Mouse (Mus musculus): ENCODE results near the gene Eif2ak3. TPM values are rescaled to one million over a fixed set of nuclear protein-coding genes. Genes with fewer than 3 reads are reported as not detected.
A peak's percentile ranks its signal among the peaks of the same experiment; 100 is the strongest.

Eif2ak3 gene
- polyA plus RNA-seq, 1 experiment from 2014 or later: 6.6 TPM

DNA sequence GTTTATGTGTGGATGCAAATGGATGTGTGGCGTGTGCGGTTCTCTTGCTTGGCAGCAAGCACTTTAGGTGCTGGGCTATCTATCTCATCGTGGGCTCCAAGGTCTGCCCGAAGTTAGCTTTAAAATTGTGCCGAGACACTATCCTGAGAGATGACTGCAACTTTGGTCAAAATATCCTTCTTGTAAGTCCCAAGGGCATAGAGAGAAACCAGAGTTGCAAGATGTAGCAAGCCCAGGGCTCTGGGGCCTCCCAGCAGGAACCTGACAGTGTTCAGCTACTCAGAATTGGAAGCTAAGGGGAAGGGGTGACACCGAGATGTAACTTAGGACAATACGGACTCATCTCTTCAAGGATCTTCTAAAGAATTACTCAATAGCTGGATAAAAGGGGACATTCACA is 65.3 kb downstream of the Eif2ak3 start:
- ATAC-seq: no peak
- no peaks in the 10 kb centered on the region for H3K9me3 ChIP-seq (ENCODE audit: control insufficient read depth, low read length)
- no peak overlapping the region for H3K27ac ChIP-seq (ENCODE audit: low read length)
- no peaks in the 10 kb centered on the region for H3K27me3 ChIP-seq (replicated peaks; ENCODE audit: control insufficient read depth, insufficient read depth, low read length)
- H3K36me3 ChIP-seq (ENCODE audit: control insufficient read depth, insufficient read depth, low read length): no peaks in the 10 kb centered on the region
- H3K4me1 ChIP-seq (ENCODE audit: control insufficient read depth, insufficient read depth, low read length): peaks cover 9% of the 10 kb centered on the region; the same call in 1 of the 2 replicates
- WGBS: 91% methylated on average over 7 of the region's 7 CpGs
- H3K9ac ChIP-seq (ENCODE audit: low read depth, low read length): no peak overlapping the region
- H3K4me3 ChIP-seq (ENCODE audit: low read length): no peak overlapping the region
- H3K4me2 ChIP-seq (ENCODE audit: low read depth, low read length): no peak overlapping the region

DNA sequence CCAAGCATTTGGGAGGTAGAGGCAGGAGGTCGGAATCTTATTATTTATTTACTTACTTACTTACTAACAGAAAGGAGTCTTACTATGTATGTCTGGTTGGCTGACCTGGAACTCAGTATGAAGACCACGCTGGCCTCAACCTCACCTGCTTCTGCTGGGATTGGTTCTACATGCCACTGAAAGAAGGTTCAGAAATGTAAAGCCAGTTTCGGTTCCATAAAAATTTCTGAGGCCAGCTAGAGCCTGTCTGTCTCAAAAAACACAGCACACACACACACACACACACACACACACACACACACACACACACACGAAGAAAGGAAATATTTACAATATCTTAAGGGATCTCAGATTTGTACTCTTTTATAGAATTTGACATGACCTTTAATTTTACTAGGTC is 66.0 kb downstream of the Eif2ak3 start:
- Histone ChIP-seq H3K9me3 (ENCODE audit: control insufficient read depth, low read length) (no peaks in the 10 kb centered on the region), H3K36me3 (ENCODE audit: control insufficient read depth, insufficient read depth, low read length) (no peaks in the 10 kb centered on the region), H3K27me3 (replicated peaks; ENCODE audit: control insufficient read depth, insufficient read depth, low read length) (no peaks in the 10 kb centered on the region), H3K9ac (ENCODE audit: low read depth, low read length) (no peak overlapping the region), H3K27ac (ENCODE audit: low read length) (no peak overlapping the region), H3K4me1 (ENCODE audit: control insufficient read depth, insufficient read depth, low read length) (peaks cover 9% of the 10 kb centered on the region; the same call in 1 of the 2 replicates), H3K4me3 (ENCODE audit: low read length) (no peak overlapping the region), H3K4me2 (ENCODE audit: low read depth, low read length) (no peak overlapping the region)
- 66% methylated on average over 4 of the region's 4 CpGs for WGBS
- no peak for ATAC-seq

DNA sequence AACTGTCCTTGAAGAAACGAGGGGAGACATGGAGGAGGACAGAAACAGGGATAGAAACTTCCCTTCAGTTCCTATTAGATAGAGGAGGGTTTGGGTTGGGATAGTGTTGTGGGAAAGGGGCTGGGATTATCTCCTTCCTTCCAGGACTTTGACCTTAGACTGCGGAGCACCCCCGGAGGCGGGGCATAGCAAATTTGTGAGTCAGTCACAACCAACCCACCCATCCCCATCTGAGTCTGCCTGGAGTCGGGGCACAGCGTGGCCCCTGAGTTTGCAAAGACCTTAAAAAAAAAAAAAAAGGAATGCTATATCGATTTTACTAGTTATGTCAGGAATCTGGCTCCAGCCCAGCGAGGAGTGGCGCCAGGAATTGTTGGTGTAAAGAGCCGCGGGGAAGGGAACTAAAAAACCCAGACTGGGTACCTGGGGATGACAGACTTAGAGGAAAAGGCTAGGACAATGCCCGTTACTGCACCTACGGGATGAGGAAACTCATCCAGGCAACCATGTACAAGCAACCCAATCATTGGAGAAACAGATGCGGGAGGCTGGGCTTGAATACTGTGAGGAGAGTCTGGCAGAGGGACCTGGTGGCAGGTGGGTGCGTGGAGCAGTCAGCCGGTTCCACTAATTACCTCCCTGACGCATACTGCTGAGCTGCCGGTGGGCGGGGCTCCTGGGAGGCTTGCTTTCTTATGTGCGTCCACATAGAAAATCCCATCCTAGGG is 67.5 kb downstream of the Eif2ak3 start:
- Histone ChIP-seq H3K27ac (ENCODE audit: low read length) (no peak overlapping the region), H3K9me3 (ENCODE audit: control insufficient read depth, low read length) (no peaks in the 10 kb centered on the region), H3K4me2 (ENCODE audit: low read depth, low read length) (peak overlapping the region; percentile 57), H3K36me3 (ENCODE audit: control insufficient read depth, insufficient read depth, low read length) (no peaks in the 10 kb centered on the region), H3K27me3 (replicated peaks; ENCODE audit: control insufficient read depth, insufficient read depth, low read length) (no peaks in the 10 kb centered on the region), H3K9ac (ENCODE audit: low read depth, low read length) (no peak overlapping the region), H3K4me1 (ENCODE audit: control insufficient read depth, insufficient read depth, low read length) (peaks cover 9% of the 10 kb centered on the region; the same call in 1 of the 2 replicates), H3K4me3 (ENCODE audit: low read length) (peak overlapping the region; percentile 22; the same call in 1 of the 2 replicates)
- peak; percentile 88 for ATAC-seq
- WGBS: 12% methylated on average over 20 of the region's 20 CpGs

DNA sequence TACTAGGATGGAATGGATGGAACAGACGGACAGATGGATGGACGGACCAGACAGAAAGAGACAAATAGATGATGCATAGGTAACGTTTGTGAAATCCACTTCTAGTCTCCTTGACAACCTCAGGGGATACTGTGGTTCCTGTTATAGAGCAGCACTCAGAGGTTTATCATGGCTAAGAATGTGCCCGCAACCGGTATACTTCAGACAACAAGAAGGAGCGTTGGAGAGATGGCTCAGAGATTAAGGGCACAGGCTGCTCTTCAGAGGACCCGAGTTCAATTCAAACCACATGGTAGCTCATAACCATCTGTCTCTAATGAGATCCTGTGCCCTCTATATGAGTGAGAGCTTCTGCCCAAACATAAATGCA is 68.1 kb downstream of the Eif2ak3 start:
- Histone ChIP-seq H3K4me1 (ENCODE audit: control insufficient read depth, insufficient read depth, low read length) (peaks cover 9% of the 10 kb centered on the region; the same call in 1 of the 2 replicates), H3K36me3 (ENCODE audit: control insufficient read depth, insufficient read depth, low read length) (no peaks in the 10 kb centered on the region), H3K27me3 (replicated peaks; ENCODE audit: control insufficient read depth, insufficient read depth, low read length) (no peaks in the 10 kb centered on the region), H3K4me2 (ENCODE audit: low read depth, low read length) (peak overlapping the region; percentile 57), H3K9me3 (ENCODE audit: control insufficient read depth, low read length) (no peaks in the 10 kb centered on the region), H3K27ac (ENCODE audit: low read length) (no peak overlapping the region), H3K9ac (ENCODE audit: low read depth, low read length) (no peak overlapping the region), H3K4me3 (ENCODE audit: low read length) (no peak overlapping the region)
- 63% methylated on average over 7 of the region's 7 CpGs for WGBS
- ATAC-seq: no peak

DNA sequence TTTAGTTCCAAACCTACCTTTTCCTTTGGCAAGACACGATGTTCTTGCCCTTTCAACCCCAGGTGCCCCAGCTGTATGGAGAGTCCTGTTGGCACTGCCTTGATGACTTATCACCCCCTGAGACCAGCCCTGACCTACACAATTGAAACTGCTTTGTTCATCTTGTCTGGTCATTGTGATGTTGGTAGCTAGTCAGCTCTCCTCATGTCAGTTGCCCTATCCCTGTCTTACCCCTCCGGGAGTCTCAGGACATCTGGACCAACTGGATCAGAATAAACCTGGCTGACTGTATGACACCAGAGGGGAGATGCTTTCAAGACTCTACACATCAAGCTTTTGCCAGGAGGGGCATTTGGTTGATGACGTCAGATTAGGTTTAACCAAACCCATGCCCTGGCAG is 74.5 kb downstream of the Eif2ak3 start, which contains the start of gene Tex37:
TSS of gene Tex37 (minus strand) at position 101 of the 400 bp plus-strand sequence.
- WGBS: 94% methylated on average over 3 of the region's 3 CpGs
- H3K4me1 ChIP-seq (ENCODE audit: control insufficient read depth, insufficient read depth, low read length): peaks cover 6% of the 10 kb centered on the region; the same call in 1 of the 2 replicates
- H3K27me3 ChIP-seq (replicated peaks; ENCODE audit: control insufficient read depth, insufficient read depth, low read length): 0 out of 2 replicates have a peak, but pooled peaks cover 3% of the 10 kb centered on the region
- no peak within 1 kb of the TSS for H3K9ac ChIP-seq (ENCODE audit: low read depth, low read length)
- no peak within 1 kb of the TSS for H3K27ac ChIP-seq (ENCODE audit: low read length)
- ATAC-seq: no peak
- H3K36me3 ChIP-seq (ENCODE audit: control insufficient read depth, insufficient read depth, low read length): no peaks in the 10 kb centered on the region
- H3K9me3 ChIP-seq (ENCODE audit: control insufficient read depth, low read length): no peaks in the 10 kb centered on the region
- no peak within 1 kb of the TSS for H3K4me2 ChIP-seq (ENCODE audit: low read depth, low read length)
- H3K4me3 ChIP-seq (ENCODE audit: low read length): no peak within 1 kb of the TSS

- H3K27me3 ChIP-seq (replicated peaks; ENCODE audit: control insufficient read depth, insufficient read depth, low read length): 0 out of 2 replicates have a peak, but pooled peaks cover 3% of the 10 kb centered on the region
Measured at GRCm38 (mm10) chr6:70921274-70922074, 77.2 kb downstream of the Eif2ak3 start.

DNA sequence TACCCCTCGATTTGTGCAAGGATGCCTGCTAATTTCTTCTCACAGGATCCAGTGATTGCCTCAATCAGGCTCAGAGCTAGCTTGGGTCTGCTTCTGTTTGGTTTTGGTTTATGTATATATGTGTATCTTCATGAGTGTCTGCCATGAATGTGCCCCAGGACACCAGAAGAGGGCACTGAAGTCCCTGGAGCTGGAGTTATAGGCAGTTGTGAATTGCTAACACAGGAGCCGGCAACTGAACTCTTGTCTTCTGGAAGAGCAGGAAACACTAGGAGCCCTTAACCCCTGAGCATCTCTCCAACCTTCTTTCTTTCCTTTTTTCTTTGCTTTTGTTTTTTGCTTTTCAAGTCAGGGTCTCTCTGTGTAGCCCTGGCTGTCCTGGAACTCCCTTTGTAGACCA is 87.5 kb downstream of the Eif2ak3 start:
- no peak overlapping the region for H3K9ac ChIP-seq (ENCODE audit: low read depth, low read length)
- no peaks in the 10 kb centered on the region for H3K4me1 ChIP-seq (ENCODE audit: control insufficient read depth, insufficient read depth, low read length)
- no peaks in the 10 kb centered on the region for H3K27me3 ChIP-seq (replicated peaks; ENCODE audit: control insufficient read depth, insufficient read depth, low read length)
- H3K4me2 ChIP-seq (ENCODE audit: low read depth, low read length): no peak overlapping the region
- no peak for ATAC-seq
- H3K4me3 ChIP-seq (ENCODE audit: low read length): no peak overlapping the region
- H3K36me3 ChIP-seq (ENCODE audit: control insufficient read depth, insufficient read depth, low read length): no peaks in the 10 kb centered on the region
- no peaks in the 10 kb centered on the region for H3K9me3 ChIP-seq (ENCODE audit: control insufficient read depth, low read length)
- 83% methylated on average over 2 of the region's 2 CpGs for WGBS
- H3K27ac ChIP-seq (ENCODE audit: low read length): no peak overlapping the region

More at GRCm38 (mm10) chr6:70921274-70922074, 77.2 kb downstream of the Eif2ak3 start:
- Histone ChIP-seq H3K27ac (ENCODE audit: low read length) (no peak overlapping the region), H3K4me2 (ENCODE audit: low read depth, low read length) (peak overlapping the region; percentile 44), H3K9me3 (ENCODE audit: control insufficient read depth, low read length) (no peaks in the 10 kb centered on the region), H3K36me3 (ENCODE audit: control insufficient read depth, insufficient read depth, low read length) (no peaks in the 10 kb centered on the region), H3K9ac (ENCODE audit: low read depth, low read length) (peak overlapping the region; percentile 24; the same call in 1 of the 2 replicates), H3K4me1 (ENCODE audit: control insufficient read depth, insufficient read depth, low read length) (peaks cover 6% of the 10 kb centered on the region; the same call in 1 of the 2 replicates), H3K4me3 (ENCODE audit: low read length) (peak overlapping the region; percentile 22)
- WGBS: 12% methylated on average over 22 of the region's 22 CpGs
- ATAC-seq: 0 out of 2 replicates have a peak, but pooled peaks have one; percentile 26

DNA sequence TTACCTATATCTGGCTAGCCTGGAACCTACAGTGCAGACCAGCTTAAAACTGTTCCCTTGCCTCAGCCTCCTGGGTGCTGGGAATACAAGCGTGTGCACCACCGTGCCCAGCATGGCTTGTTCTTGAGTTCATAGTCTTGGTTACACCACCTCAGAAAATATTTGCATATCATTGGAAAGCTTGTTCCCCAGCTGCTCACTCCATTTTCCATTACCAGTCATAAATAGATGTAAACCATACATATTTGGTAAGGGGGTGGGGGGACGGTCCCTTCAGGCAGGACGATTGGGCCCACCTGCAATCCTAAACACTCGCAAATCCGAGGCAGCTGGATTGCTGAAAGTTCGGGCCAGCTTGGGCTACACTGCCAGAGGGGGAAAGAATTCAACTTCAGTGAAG is 109.0 kb downstream of the Eif2ak3 start:
- H3K9ac ChIP-seq (ENCODE audit: low read depth, low read length): no peak overlapping the region
- peaks cover 39% of the 10 kb centered on the region for H3K27me3 ChIP-seq (replicated peaks; ENCODE audit: control insufficient read depth, insufficient read depth, low read length)
- no peaks in the 10 kb centered on the region for H3K9me3 ChIP-seq (ENCODE audit: control insufficient read depth, low read length)
- no peak for ATAC-seq
- no peaks in the 10 kb centered on the region for H3K36me3 ChIP-seq (ENCODE audit: control insufficient read depth, insufficient read depth, low read length)
- H3K4me1 ChIP-seq (ENCODE audit: control insufficient read depth, insufficient read depth, low read length): peaks cover 9% of the 10 kb centered on the region
- no peak overlapping the region for H3K4me3 ChIP-seq (ENCODE audit: low read length)
- no peak overlapping the region for H3K4me2 ChIP-seq (ENCODE audit: low read depth, low read length)
- 66% methylated on average over 7 of the region's 7 CpGs for WGBS
- H3K27ac ChIP-seq (ENCODE audit: low read length): no peak overlapping the region

DNA sequence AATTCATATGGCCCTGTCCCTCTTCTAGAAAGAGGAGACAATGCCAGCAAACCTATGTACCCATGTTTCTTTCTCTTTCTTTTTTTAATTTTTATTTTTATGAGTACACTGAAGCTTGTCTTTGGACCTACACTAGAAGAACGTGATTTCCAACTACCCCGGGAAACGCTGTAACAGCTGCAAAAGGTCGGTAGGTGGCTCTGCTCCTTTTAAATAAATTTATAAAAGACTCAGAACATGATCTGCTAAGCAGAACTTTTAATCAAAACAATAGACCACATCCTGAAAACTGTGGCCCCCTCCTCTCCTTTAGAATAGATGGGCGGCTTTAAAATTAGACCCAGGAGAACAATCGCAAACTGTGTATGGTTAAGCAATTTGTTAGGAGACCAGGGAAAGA is 109.7 kb downstream of the Eif2ak3 start:
- Histone ChIP-seq H3K4me1 (ENCODE audit: control insufficient read depth, insufficient read depth, low read length) (peaks cover 9% of the 10 kb centered on the region), H3K4me2 (ENCODE audit: low read depth, low read length) (no peak overlapping the region), H3K27me3 (replicated peaks; ENCODE audit: control insufficient read depth, insufficient read depth, low read length) (peaks cover 46% of the 10 kb centered on the region), H3K9me3 (ENCODE audit: control insufficient read depth, low read length) (no peaks in the 10 kb centered on the region), H3K9ac (ENCODE audit: low read depth, low read length) (no peak overlapping the region), H3K36me3 (ENCODE audit: control insufficient read depth, insufficient read depth, low read length) (no peaks in the 10 kb centered on the region), H3K27ac (ENCODE audit: low read length) (no peak overlapping the region), H3K4me3 (ENCODE audit: low read length) (no peak overlapping the region)
- ATAC-seq: no peak
- 11% methylated on average over 6 of the region's 6 CpGs for WGBS
